Mouse (Mus musculus) liver, embryonic 15.5 days (tissue): ENCODE measurements around the gene Prss29. TPM values are rescaled to one million over a fixed set of nuclear protein-coding genes. Genes with fewer than 3 reads are reported as not detected.

Experiments used
- ATAC-seq: fragments of 200-750 bp; cut with Nextera tagmentation; 2 replicates; pipeline ENCODE4 v1.8.0; 2017; ENCODE audit warnings: moderate number of reproducible peaks, mild to moderate bottlenecking, moderate library complexity; ENCODE audit not compliant: insufficient read depth
- H3K27ac ChIP-seq: fragments of 300-500 bp; sonication (generic); replicated peaks from 2 replicates; pipeline ENCODE4 v1.5.1; 2015; ENCODE audit warnings: mild to moderate bottlenecking, inconsistent platforms
- H3K27me3 ChIP-seq: fragments of 300-500 bp; sonication (generic); 2 replicates; pipeline ENCODE4 v1.6.1; 2015; ENCODE audit warnings: mild to moderate bottlenecking, inconsistent platforms
- H3K36me3 ChIP-seq: fragments of 300-500 bp; sonication (generic); replicated peaks from 2 replicates; pipeline ENCODE4 v1.6.1; 2015; ENCODE audit warnings: moderate library complexity, mild to moderate bottlenecking, inconsistent platforms
- H3K4me1 ChIP-seq: fragments of 300-500 bp; sonication (generic); replicated peaks from 2 replicates; pipeline ENCODE4 v1.6.1; 2015; ENCODE audit warnings: inconsistent platforms
- H3K4me2 ChIP-seq: fragments of 300-500 bp; sonication (generic); 2 replicates; pipeline ENCODE4 v1.6.1; 2015; ENCODE audit warnings: moderate library complexity, mild to moderate bottlenecking, inconsistent platforms
- H3K4me3 ChIP-seq: fragments of 300-500 bp; sonication (generic); replicated peaks from 2 replicates; pipeline ENCODE4 v1.5.1; 2015; ENCODE audit warnings: mild to moderate bottlenecking, inconsistent platforms
- H3K9ac ChIP-seq: fragments of 300-500 bp; sonication (generic); 2 replicates; pipeline ENCODE4 v1.6.1; 2015; ENCODE audit warnings: moderate library complexity, mild to moderate bottlenecking, inconsistent platforms
- H3K9me3 ChIP-seq: fragments of 300-500 bp; sonication (generic); replicated peaks from 2 replicates; pipeline ENCODE4 v1.6.1; 2016; ENCODE audit warnings: inconsistent platforms
- WGBS: fragments of 180-500 bp; shearing (Covaris S2); methylation state at CpG from one replicate; pipeline ENCODE4 v1.1.7; 2015; ENCODE audit warnings: mixed read lengths; ENCODE audit not compliant: insufficient replicate concordance; 5-methylcytosine and 5-hydroxymethylcytosine counted together
- polyA plus RNA-seq: library from polyadenylated mRNA; unstranded; fragments of >200 nt; fragmentation: Nextera tagmentation; extraction: Ambion mirVana; gene quantifications from 2 replicates; pipeline ENCODE4 v1.2.1, GENCODE M21; 2015

Prss29 gene
- polyA plus RNA-seq, 1 experiment from 2014 or later: not detected

GRCm38 (mm10) chr17:25345462-25345861, 27.0 kb downstream of the Prss29 start, which contains the start of gene Tpsab1:
TSS of gene Tpsab1 (minus strand) at chr17:25345562.
- Histone ChIP-seq H3K27ac (no peak within 1 kb of the TSS), H3K4me2 (no peak within 1 kb of the TSS), H3K9ac (no peak within 1 kb of the TSS), H3K9me3 (no peaks in the 10 kb centered on the region), H3K27me3 (no peaks in the 10 kb centered on the region), H3K36me3 (no peaks in the 10 kb centered on the region), H3K4me3 (no peak within 1 kb of the TSS), H3K4me1 (0 out of 2 replicates have a peak, but pooled peaks cover 4% of the 10 kb centered on the region)
- no peak for ATAC-seq
- WGBS: 75% methylated on average over 4 of the region's 4 CpGs

GRCm38 (mm10) chr17:25361291-25361690, 42.8 kb downstream of the Prss29 start:
- Histone ChIP-seq H3K27ac (no peak overlapping the region), H3K9me3 (no peaks in the 10 kb centered on the region), H3K27me3 (no peaks in the 10 kb centered on the region), H3K9ac (no peak overlapping the region), H3K36me3 (no peaks in the 10 kb centered on the region), H3K4me3 (no peak overlapping the region), H3K4me1 (no peaks in the 10 kb centered on the region), H3K4me2 (no peak overlapping the region)
- WGBS: 44% methylated on average over 2 of the region's 2 CpGs
- no peak for ATAC-seq

GRCm38 (mm10) chr17:25363726-25364125, 45.3 kb downstream of the Prss29 start:
- no peaks in the 10 kb centered on the region for H3K27me3 ChIP-seq
- H3K27ac ChIP-seq: no peak overlapping the region
- H3K36me3 ChIP-seq: no peaks in the 10 kb centered on the region
- H3K4me2 ChIP-seq: no peak overlapping the region
- no peak overlapping the region for H3K9ac ChIP-seq
- 2% methylated on average over 1 of the region's 1 CpGs for WGBS
- no peaks in the 10 kb centered on the region for H3K9me3 ChIP-seq
- H3K4me1 ChIP-seq: no peaks in the 10 kb centered on the region
- no peak for ATAC-seq
- no peak overlapping the region for H3K4me3 ChIP-seq

GRCm38 (mm10) chr17:25366005-25366404, 47.6 kb downstream of the Prss29 start, which contains the start of gene Tpsb2:
TSS of gene Tpsb2 (plus strand) at chr17:25366305.
- WGBS: 39% methylated on average over 2 of the region's 2 CpGs
- no peak for ATAC-seq

GRCm38 (mm10) chr17:25368973-25369372, 50.5 kb downstream of the Prss29 start, which contains the start of gene Tpsg1:
TSS of gene Tpsg1 (plus strand) at chr17:25369273.
- H3K4me2 ChIP-seq: no peak within 1 kb of the TSS
- WGBS: 69% methylated on average over 3 of the region's 3 CpGs
- peaks cover 17% of the 10 kb centered on the region; the same call in 1 of the 2 replicates for H3K4me1 ChIP-seq

More at GRCm38 (mm10) chr17:25366005-25366404, 47.6 kb downstream of the Prss29 start, which contains the start of gene Tpsb2:
- H3K36me3 ChIP-seq: no peaks in the 10 kb centered on the region
- no peaks in the 10 kb centered on the region for H3K27me3 ChIP-seq
- peaks cover 11% of the 10 kb centered on the region; the same call in 1 of the 2 replicates for H3K4me1 ChIP-seq
- no peaks in the 10 kb centered on the region for H3K9me3 ChIP-seq
- H3K4me3 ChIP-seq: no peak within 1 kb of the TSS
- no peak within 1 kb of the TSS for H3K27ac ChIP-seq
- H3K9ac ChIP-seq: no peak within 1 kb of the TSS
- no peak within 1 kb of the TSS for H3K4me2 ChIP-seq

More at GRCm38 (mm10) chr17:25368973-25369372, 50.5 kb downstream of the Prss29 start, which contains the start of gene Tpsg1:
- ATAC-seq: no peak
- H3K27me3 ChIP-seq: no peaks in the 10 kb centered on the region
- H3K27ac ChIP-seq: no peak within 1 kb of the TSS
- no peak within 1 kb of the TSS for H3K4me3 ChIP-seq
- H3K9me3 ChIP-seq: no peaks in the 10 kb centered on the region
- H3K36me3 ChIP-seq: no peaks in the 10 kb centered on the region
- H3K9ac ChIP-seq: no peak within 1 kb of the TSS

Other genes with a start within 250 kb of the Prss29 start
- 5.6 and 6.5 TPM in 2 replicates for gene Tmem204, start 235.1 kb upstream of the Prss29 start, polyA plus RNA-seq
- gene Telo2, start 202.7 kb upstream of the Prss29 start, polyA plus RNA-seq: 14.3 and 17.4 TPM in 2 replicates
- 0.06 and 0.10 TPM in 2 replicates for gene Ptx4, start 197.9 kb upstream of the Prss29 start, polyA plus RNA-seq
- 10.7 TPM in 2 replicates for gene Clcn7, start 185.3 kb upstream of the Prss29 start, polyA plus RNA-seq
- gene Ccdc154, start 156.2 kb upstream of the Prss29 start, polyA plus RNA-seq: not detected in 2 replicates
- gene Gm38655, start 143.2 kb upstream of the Prss29 start, polyA plus RNA-seq: not detected in 2 replicates
- gene BC003965, start 134.1 kb upstream of the Prss29 start, polyA plus RNA-seq: 16.6 and 16.7 TPM in 2 replicates
- gene Unkl, start 130.3 kb upstream of the Prss29 start, polyA plus RNA-seq: 8.8 and 9.6 TPM in 2 replicates
- gene Gnptg, start 78.5 kb upstream of the Prss29 start, polyA plus RNA-seq: 19.5 and 21.6 TPM in 2 replicates
- 18.9 and 19.1 TPM in 2 replicates for gene Tsr3, start 78.5 kb upstream of the Prss29 start, polyA plus RNA-seq
- 0.30 and 0.58 TPM in 2 replicates for gene Baiap3, start 62.3 kb upstream of the Prss29 start, polyA plus RNA-seq
- gene Ube2i, start 44.0 kb upstream of the Prss29 start, polyA plus RNA-seq: 214 and 242 TPM in 2 replicates
- 3.8 TPM in 2 replicates for gene Prss34, start 20.3 kb upstream of the Prss29 start, polyA plus RNA-seq
- not detected in 2 replicates for gene Prss28, start 10.0 kb upstream of the Prss29 start, polyA plus RNA-seq
- gene Tpsab1, start 26.9 kb downstream of the Prss29 start, polyA plus RNA-seq: not detected in 2 replicates
- 0.47 and 0.55 TPM in 2 replicates for gene Tpsb2, start 47.7 kb downstream of the Prss29 start, polyA plus RNA-seq
- gene Tpsg1, start 50.6 kb downstream of the Prss29 start, polyA plus RNA-seq: 0.46 and 0.76 TPM in 2 replicates
- 0.24 and 0.36 TPM in 2 replicates for gene Cacna1h, start 115.1 kb downstream of the Prss29 start, polyA plus RNA-seq
- 0.22 TPM in 1 of 2 replicates, not detected in the other for gene Tekt4, start 136.0 kb downstream of the Prss29 start, polyA plus RNA-seq
- gene Sstr5, start 178.6 kb downstream of the Prss29 start, polyA plus RNA-seq: not detected in 2 replicates